Mouse (Mus musculus): ENCODE measurements around the gene Prss45.

The Prss45 gene

GRCm38 (mm10) chr9:110879998-110880561, 45.7 kb downstream of the Prss45 start, which contains the start of gene Tmie:
TSS of gene Tmie (minus strand) at chr9:110880113.
- POLR2A ChIA-PET: interaction anchor here (0.6 to 2.9 kb wide), 40 partner anchors 8 to 583 kb away, joined by 3 to 24 read pairs (median 4); partner anchors contain the start of genes Lrrc2 (in 1 of the 4), Nbeal2 (in 1 of the 4), Nradd (in 1 of the 4) and Ptpn23 (in 1 of the 4)
- CTCF ChIA-PET: interaction anchor here (0.6 to 2.9 kb wide), 24 partner anchors 9 to 1024 kb away, joined by 3 to 23 read pairs (median 6); partner anchors contain the start of gene Fam240a (in 1 of the 4)

- POLR2A ChIA-PET: interaction anchor here in 3 of 4 experiments (0.5 to 2.9 kb wide), 18 partner anchors 8 to 226 kb away, joined by 3 to 24 read pairs (median 4); partner anchors contain the start of genes Lrrc2 (in 1 of the 3), Nbeal2 (in 1 of the 3) and Tdgf1 (in 1 of the 3)
Measured at GRCm38 (mm10) chr9:110880772-110881171, 46.4 kb downstream of the Prss45 start.

GRCm38 (mm10) chr9:110881953-110882352, 47.6 kb downstream of the Prss45 start:
- ChIA-PET CTCF (no interaction called here), POLR2A (interaction anchor here in 1 of 4 experiments (0.6 to 2.7 kb wide), 2 partner anchors 13 to 501 kb away, joined by 3 to 7 read pairs; no protein-coding TSS in a partner anchor)

More at GRCm38 (mm10) chr9:110880772-110881171, 46.4 kb downstream of the Prss45 start:
- CTCF ChIA-PET: interaction anchor here in 3 of 4 experiments (0.5 to 2.9 kb wide), 15 partner anchors 9 to 409 kb away, joined by 3 to 23 read pairs (median 7); no protein-coding TSS in a partner anchor

GRCm38 (mm10) chr9:110887388-110888303, 53.3 kb downstream of the Prss45 start:
- ChIA-PET CTCF (interaction anchor here in 2 of 4 experiments (0.9 to 1.2 kb wide), 4 partner anchors 16 to 178 kb away, joined by 3 to 4 read pairs (median 4); no protein-coding TSS in a partner anchor), POLR2A (interaction anchor here in 2 of 4 experiments (0.6 to 2.7 kb wide), 5 partner anchors 7 to 719 kb away, joined by 3 to 16 read pairs (median 5); partner anchors contain the start of genes Als2cl (in 2 of the 2) and Tmie (in 2 of the 2))

- ChIA-PET CTCF (interaction anchor here in 2 of 4 experiments (1.4 to 2.0 kb wide), 4 partner anchors 18 to 107 kb away, joined by 4 to 8 read pairs (median 5); no protein-coding TSS in a partner anchor), POLR2A (interaction anchor here in 2 of 4 experiments (1.1 to 2.7 kb wide), 4 partner anchors 7 to 34 kb away, joined by 4 to 16 read pairs (median 7); partner anchors contain the start of genes Als2cl (in 2 of the 2) and Tmie (in 2 of the 2))
Measured at GRCm38 (mm10) chr9:110888935-110889334, 54.5 kb downstream of the Prss45 start.

- ChIA-PET POLR2A (interaction anchor here in 2 of 4 experiments (1.1 to 2.7 kb wide), 5 partner anchors 10 to 62 kb away, joined by 3 to 16 read pairs (median 4); partner anchors contain the start of genes Als2cl (in 2 of the 2) and Tmie (in 2 of the 2)), CTCF (interaction anchor here (0.6 to 2.0 kb wide), 35 partner anchors 8 to 399 kb away, joined by 3 to 23 read pairs (median 3); partner anchors contain the start of genes Als2cl (in 2 of the 4), Tmie (in 2 of the 4) and Nbeal2 (in 1 of the 4))
Measured at GRCm38 (mm10) chr9:110890026-110890783, 55.8 kb downstream of the Prss45 start.

All from embryonic stem cell, embryonic (primary cell).